Mouse (Mus musculus): Measurements from ENCODE around the gene Tspan5. TPM values are rescaled to one million over a fixed set of nuclear protein-coding genes. Genes with fewer than 3 reads are reported as not detected.

Gene Tspan5
- polyA plus RNA-seq, 1 experiment from 2014 or later = 12.5 TPM

DNA sequence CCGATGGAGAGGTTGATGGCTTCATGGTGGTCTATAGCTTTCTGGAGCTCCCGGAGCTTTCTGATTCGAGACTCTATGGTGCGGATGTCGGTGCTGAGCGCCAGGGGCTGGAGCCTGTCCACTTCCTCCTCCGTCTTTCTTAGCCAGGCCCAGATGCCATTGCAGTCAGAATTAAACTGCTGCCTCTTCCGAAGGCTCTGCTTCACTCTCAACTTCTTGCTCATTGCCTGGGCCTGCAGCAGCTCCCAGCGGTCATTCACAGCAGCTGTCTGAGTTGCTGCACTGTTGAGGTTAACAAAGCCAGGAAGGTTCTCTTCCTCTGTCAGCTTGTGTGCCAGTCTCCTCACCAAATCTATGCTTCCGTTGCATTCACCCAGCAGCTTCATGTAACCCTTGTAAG lies 195.2 kb downstream of the Tspan5 start:
- Histone ChIP-seq H3K4me1 (replicated peaks; ENCODE audit: control insufficient read depth, insufficient read depth, low read length) (no peaks in the 10 kb centered on the region), H3K4me2 (no peak overlapping the region), H3K27ac (ENCODE audit: low read depth, low read length) (no peak overlapping the region), H3K9ac (ENCODE audit: low read depth, low read length) (no peak overlapping the region), H3K36me3 (ENCODE audit: control insufficient read depth, insufficient read depth, low read length) (peaks cover 11% of the 10 kb centered on the region), H3K27me3 (replicated peaks; ENCODE audit: control insufficient read depth, insufficient read depth, low read length) (no peaks in the 10 kb centered on the region), H3K4me3 (ENCODE audit: low read depth, low read length) (no peak overlapping the region), H3K9me3 (ENCODE audit: control insufficient read depth, low read length) (no peaks in the 10 kb centered on the region)
- WGBS = 91% methylated on average over 10 of the region's 10 CpGs
- no peak for ATAC-seq (replicated peaks; ENCODE audit: low FRiP score)
- DNase-seq (ENCODE audit: low spot score) = no peak

GRCm38 (mm10) chr3:138941604-138942003 lies 199.6 kb downstream of the Tspan5 start:
- Histone ChIP-seq H3K4me2 (no peak overlapping the region), H3K36me3 (ENCODE audit: control insufficient read depth, insufficient read depth, low read length) (peaks cover 17% of the 10 kb centered on the region), H3K27me3 (replicated peaks; ENCODE audit: control insufficient read depth, insufficient read depth, low read length) (no peaks in the 10 kb centered on the region), H3K27ac (ENCODE audit: low read depth, low read length) (no peak overlapping the region), H3K9me3 (ENCODE audit: control insufficient read depth, low read length) (no peaks in the 10 kb centered on the region), H3K9ac (ENCODE audit: low read depth, low read length) (no peak overlapping the region), H3K4me1 (replicated peaks; ENCODE audit: control insufficient read depth, insufficient read depth, low read length) (no peaks in the 10 kb centered on the region), H3K4me3 (ENCODE audit: low read depth, low read length) (no peak overlapping the region)
- no peak for ATAC-seq (replicated peaks; ENCODE audit: low FRiP score)
- 86% methylated on average over 9 of the region's 9 CpGs for WGBS
- DNase-seq (ENCODE audit: low spot score) = no peak

DNA sequence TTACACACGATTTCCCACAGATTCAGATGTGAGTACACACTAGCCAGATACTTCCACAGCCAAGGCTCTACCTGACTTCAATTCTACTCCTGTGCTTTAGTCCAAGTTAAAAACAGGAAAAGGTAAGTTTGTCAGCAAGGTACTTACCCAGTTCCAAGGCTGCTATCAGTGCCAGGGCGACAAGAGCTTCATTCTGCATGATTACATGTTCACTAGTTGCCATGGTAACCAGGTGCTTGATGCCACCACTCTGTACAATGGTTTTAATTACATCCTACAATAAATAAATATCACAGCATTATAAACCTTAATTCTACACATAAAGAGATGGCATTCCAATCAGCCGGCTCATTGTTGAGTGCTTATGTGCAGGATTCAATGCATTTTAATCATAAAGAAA lies 203.5 kb downstream of the Tspan5 start:
- H3K27ac ChIP-seq (ENCODE audit: low read depth, low read length) = no peak overlapping the region
- H3K36me3 ChIP-seq (ENCODE audit: control insufficient read depth, insufficient read depth, low read length) = peaks cover 6% of the 10 kb centered on the region
- no peak overlapping the region for H3K4me2 ChIP-seq
- no peak overlapping the region for H3K4me3 ChIP-seq (ENCODE audit: low read depth, low read length)
- H3K9me3 ChIP-seq (ENCODE audit: control insufficient read depth, low read length) = no peaks in the 10 kb centered on the region
- H3K9ac ChIP-seq (ENCODE audit: low read depth, low read length) = no peak overlapping the region
- WGBS = 91% methylated on average over 3 of the region's 3 CpGs
- no peaks in the 10 kb centered on the region for H3K27me3 ChIP-seq (replicated peaks; ENCODE audit: control insufficient read depth, insufficient read depth, low read length)
- no peak for ATAC-seq (replicated peaks; ENCODE audit: low FRiP score)
- H3K4me1 ChIP-seq (replicated peaks; ENCODE audit: control insufficient read depth, insufficient read depth, low read length) = no peaks in the 10 kb centered on the region
- no peak for DNase-seq (ENCODE audit: low spot score)

- H3K27me3 ChIP-seq (replicated peaks; ENCODE audit: control insufficient read depth, insufficient read depth, low read length) = no peaks in the 10 kb centered on the region
- no peak overlapping the region for H3K4me3 ChIP-seq (ENCODE audit: low read depth, low read length)
- H3K36me3 ChIP-seq (ENCODE audit: control insufficient read depth, insufficient read depth, low read length) = peaks cover 6% of the 10 kb centered on the region
- WGBS = 92% methylated on average over 9 of the region's 9 CpGs
- ATAC-seq (replicated peaks; ENCODE audit: low FRiP score) = no peak
- no peak overlapping the region for H3K9ac ChIP-seq (ENCODE audit: low read depth, low read length)
- H3K9me3 ChIP-seq (ENCODE audit: control insufficient read depth, low read length) = no peaks in the 10 kb centered on the region
- no peak overlapping the region for H3K27ac ChIP-seq (ENCODE audit: low read depth, low read length)
- DNase-seq (ENCODE audit: low spot score) = no peak
- no peaks in the 10 kb centered on the region for H3K4me1 ChIP-seq (replicated peaks; ENCODE audit: control insufficient read depth, insufficient read depth, low read length)
- no peak overlapping the region for H3K4me2 ChIP-seq
Measured at GRCm38 (mm10) chr3:138949081-138949480, 207.1 kb downstream of the Tspan5 start.

GRCm38 (mm10) chr3:138955220-138955619 lies 213.2 kb downstream of the Tspan5 start:
- Histone ChIP-seq H3K9me3 (ENCODE audit: control insufficient read depth, low read length) (no peaks in the 10 kb centered on the region), H3K4me3 (ENCODE audit: low read depth, low read length) (no peak overlapping the region), H3K27ac (ENCODE audit: low read depth, low read length) (no peak overlapping the region), H3K36me3 (ENCODE audit: control insufficient read depth, insufficient read depth, low read length) (peaks cover 5% of the 10 kb centered on the region; the same call in 1 of the 2 replicates), H3K27me3 (replicated peaks; ENCODE audit: control insufficient read depth, insufficient read depth, low read length) (no peaks in the 10 kb centered on the region), H3K9ac (ENCODE audit: low read depth, low read length) (no peak overlapping the region), H3K4me2 (no peak overlapping the region), H3K4me1 (replicated peaks; ENCODE audit: control insufficient read depth, insufficient read depth, low read length) (no peaks in the 10 kb centered on the region)
- WGBS = 91% methylated on average over 7 of the region's 7 CpGs
- DNase-seq (ENCODE audit: low spot score) (no peak), ATAC-seq (replicated peaks; ENCODE audit: low FRiP score) (no peak)

Other genes starting within 250 kb of the Tspan5 start
- gene Eif4e, start 216.0 kb upstream of the Tspan5 start, polyA plus RNA-seq (2014; fragmentation: Nextera tagmentation; extraction: Ambion mirVana) = 442 and 454 TPM in 2 replicates

All from liver, embryonic 11.5 days (tissue).